In genomic region chr10:94562188-94562587, GRCm38 (mm10) we compare ENCODE assay signal across 9 mouse cellular contexts.
DNase-seq lines count a peak whose midpoint lies in the region; ATAC-seq and TF ChIP-seq lines count a peak whose summit lies in the region.
"Had no signal": no experiment of that assay in that cellular context is flagged by ENCODE, and none has a peak within 500 bp of the region (broad histone marks: within the 10 kb centered on the region; RNA-seq: fewer than 3 reads in every experiment).

No protein-coding gene starts in this region.

- no peak overlapping the region for H3K9ac ChIP-seq in MEL (ENCODE audit: control insufficient read depth, low read depth, low read length, poor library complexity, severe bottlenecking)

- no peak overlapping the region for H3K4me3 ChIP-seq in kidney, adult 2 months (ENCODE audit: insufficient read depth, low read depth, low read length)
- H3K4me3 ChIP-seq in MEL (ENCODE audit: control insufficient read depth in 1 of 2, insufficient read depth in 1 of 2, low read depth in 2 of 2, low read length in 2 of 2), result no peak overlapping the region

- WGBS in kidney, adult 2 months, result 44% methylated on average over 1 of the region's 1 CpGs

- no peak overlapping the region for H3K27ac ChIP-seq in kidney, adult 2 months (ENCODE audit: insufficient read depth, low read depth, low read length)
- H3K27ac ChIP-seq in MEL (ENCODE audit: control insufficient read depth, low read depth, low read length), result no peak overlapping the region

- peaks cover 13% of the 10 kb centered on the region; the same call in 1 of the 2 replicates for H3K4me1 ChIP-seq in kidney, adult 2 months (ENCODE audit: control insufficient read depth, insufficient read depth, low read length)
- peaks cover 10 to 14% of the 10 kb centered on the region in 2 experiments for H3K4me1 ChIP-seq in MEL (ENCODE audit: control insufficient read depth in 1 of 2, insufficient read depth in 2 of 2, low read length in 2 of 2)

- TF ChIP-seq CTCF in kidney, adult 2 months (conservative IDR thresholded peaks at IDR 0.05; ENCODE audit: insufficient read depth, insufficient read length, low read depth, low read length), result peak; percentile 58
- TF ChIP-seq CTCF in MEL (IDR thresholded peaks at IDR 0.05 in 2 of 3, conservative IDR thresholded peaks at IDR 0.05 in 1 of 3; ENCODE audit: control insufficient read depth in 1 of 3, insufficient read depth in 1 of 3, low read depth in 2 of 3, low read length in 3 of 3, poor library complexity in 1 of 3, severe bottlenecking in 1 of 3), result peak; percentile 44 to 62 (median 54)

- TF ChIP-seq EP300 in MEL (IDR thresholded peaks at IDR 0.05; ENCODE audit: low read depth in 1 of 2, low read length in 2 of 2), result no peak

- ATAC-seq in megakaryocyte progenitor cell, adult 5-6 weeks (replicated peaks; ENCODE audit: poor library complexity), result peak; percentile 56

- TF ChIP-seq RAD21 in MEL (IDR thresholded peaks at IDR 0.05; ENCODE audit: low read depth, low read length), result peak; percentile 34

- H3K9me3 ChIP-seq in MEL (replicated peaks; ENCODE audit: insufficient read depth, low read length), result no peaks in the 10 kb centered on the region

- intact Hi-C loops in heart, postnatal 25 days (cut with DNase I), result loop anchor here (2.0 kb wide), 1 partner anchor 153 kb away; no protein-coding TSS in a partner anchor

- no peak for DNase-seq in kidney, adult 2 months
- no peak for DNase-seq in kidney, adult 18-20 months
- DNase-seq in CD4-positive helper T cell, adult 2 months (ENCODE audit: low read depth, low spot score), result peak; percentile 44
- peak; percentile 61 for DNase-seq in MEL (ENCODE audit: low read depth, low spot score)
- no peak for DNase-seq in spleen, postnatal 36 days (ENCODE audit: low spot score in 2 of 2)
- DNase-seq in gastrocnemius, adult 18-20 months (ENCODE audit: low spot score), result no peak
- DNase-seq in heart, postnatal 25 days (ENCODE audit: low spot score), result no peak
- DNase-seq: kidney, adult 11 months had no signal

- TF ChIP-seq POLR2A in kidney, adult 2 months (IDR thresholded peaks at IDR 0.05; ENCODE audit: low read depth, low read length), result no peak
- TF ChIP-seq POLR2A in MEL (IDR thresholded peaks at IDR 0.05; ENCODE audit: control insufficient read depth in 1 of 2, insufficient read depth in 1 of 2, low read depth in 1 of 2, low read length in 2 of 2, poor library complexity in 1 of 2), result no peak

- no peaks in the 10 kb centered on the region for H3K36me3 ChIP-seq in kidney, adult 2 months (ENCODE audit: control insufficient read depth, insufficient read depth, low read length)
- H3K36me3 ChIP-seq in MEL (ENCODE audit: control insufficient read depth in 1 of 2, insufficient read depth in 2 of 2, low read length in 2 of 2), result peaks cover 0 to 17% of the 10 kb centered on the region in 2 experiments; a peak in 2 of 4 replicates

- no peaks in the 10 kb centered on the region for H3K79me2 ChIP-seq in MEL (ENCODE audit: control insufficient read depth, insufficient read depth, low read length, poor library complexity)

- H3K27me3 ChIP-seq in kidney, adult 2 months (replicated peaks; ENCODE audit: control insufficient read depth, insufficient read depth, low read length), result no peaks in the 10 kb centered on the region
- no peaks in the 10 kb centered on the region for H3K27me3 ChIP-seq in MEL (ENCODE audit: control insufficient read depth in 1 of 2, insufficient read depth in 2 of 2, low read length in 2 of 2)

TF ChIP-seq in MEL, 35 proteins besides CTCF, POLR2A, EP300 and RAD21:
- TF ChIP-seq RCOR1 (IDR thresholded peaks at IDR 0.05; ENCODE audit: low read depth, low read length), result no peak
- TF ChIP-seq MYC (IDR thresholded peaks at IDR 0.05; ENCODE audit: low read depth, low read length), result no peak
- peak; percentile 60 for TF ChIP-seq SMC3 (IDR thresholded peaks at IDR 0.05; ENCODE audit: low read depth, low read length)

Comparison
In these comparisons a context has a peak if more than half of its experiments do, and no peak if none do; other contexts are left out.
1. DNase-seq: peak in CD4-positive helper T cell, adult 2 months (single experiment) and MEL (single experiment); none in kidney, adult 2 months (single experiment), kidney, adult 18-20 months (single experiment), spleen, postnatal 36 days (0 of 2), gastrocnemius, adult 18-20 months (single experiment) and heart, postnatal 25 days (single experiment).